Mouse (Mus musculus): Measurements from ENCODE around the gene Limch1. TPM values are rescaled to one million over a fixed set of nuclear protein-coding genes. Genes with fewer than 3 reads are reported as not detected.

Limch1 gene
- total RNA-seq, 4 experiments from 2014 or later, result 110 to 123 (median 118) TPM

DNA sequence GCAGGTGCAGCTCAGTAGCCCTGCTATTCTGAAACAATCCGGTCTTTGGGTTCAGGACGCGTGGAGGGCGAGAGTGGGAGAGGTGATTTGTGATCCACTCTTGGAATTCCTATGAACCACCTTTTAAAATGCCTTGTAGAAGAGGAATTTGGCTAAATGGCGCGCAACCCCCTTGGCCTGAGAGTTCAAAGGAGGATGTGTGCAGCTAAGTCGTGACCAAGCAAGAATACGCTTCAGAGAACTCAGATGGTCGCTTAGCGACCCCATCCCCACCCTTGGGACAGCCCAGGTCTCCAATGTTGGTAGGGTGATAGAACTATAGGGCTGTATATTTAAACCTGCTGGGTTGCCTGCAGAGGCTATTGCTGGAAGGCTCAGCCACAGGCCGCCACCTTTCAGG lies 1.1 kb downstream of the Limch1 start:
- DNase-seq (ENCODE audit: low spot score in 2 of 2), result no peak

DNA sequence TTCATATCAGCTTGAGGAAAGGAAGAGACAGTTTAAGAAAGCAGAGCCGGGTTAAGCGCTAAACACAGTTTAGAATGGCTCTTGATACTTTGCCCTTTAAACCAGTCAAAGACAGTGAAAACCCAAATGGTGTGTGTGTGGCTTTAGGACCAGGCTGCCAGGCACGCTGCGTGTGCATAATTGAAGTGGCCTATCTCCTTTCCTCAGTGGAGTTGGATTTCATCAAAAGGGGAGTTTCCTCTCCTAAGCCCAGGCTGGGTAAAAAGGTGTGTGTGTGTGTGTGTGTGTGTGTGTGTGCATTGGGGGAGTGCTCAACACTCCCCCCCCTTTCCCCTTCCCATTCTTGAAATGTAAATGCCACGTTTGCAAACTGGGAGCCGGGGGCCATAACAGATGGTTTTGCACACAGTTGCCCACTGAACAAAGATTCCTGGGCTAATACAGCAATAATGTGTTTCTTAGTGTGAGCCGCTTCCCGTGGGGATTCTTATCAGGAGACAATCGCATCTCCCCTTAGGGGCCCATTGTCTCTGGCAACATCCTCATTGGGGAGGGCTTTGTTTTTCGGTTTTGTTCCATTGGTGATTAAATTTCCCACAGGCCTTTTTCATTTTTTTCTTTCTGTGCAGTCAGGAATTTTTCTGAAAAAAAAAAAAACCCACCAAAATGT lies 2.3 kb downstream of the Limch1 start:
- DNase-seq (ENCODE audit: low spot score in 2 of 2), result no peak

- DNase-seq (ENCODE audit: low spot score in 2 of 2), result no peak
These were observed 3.0 kb downstream of the Limch1 start for GRCm38 (mm10) chr5:66748448-66749115.

- DNase-seq (ENCODE audit: low spot score in 2 of 2), result no peak
These were observed 5.0 kb downstream of the Limch1 start for GRCm38 (mm10) chr5:66750641-66751040.

DNA sequence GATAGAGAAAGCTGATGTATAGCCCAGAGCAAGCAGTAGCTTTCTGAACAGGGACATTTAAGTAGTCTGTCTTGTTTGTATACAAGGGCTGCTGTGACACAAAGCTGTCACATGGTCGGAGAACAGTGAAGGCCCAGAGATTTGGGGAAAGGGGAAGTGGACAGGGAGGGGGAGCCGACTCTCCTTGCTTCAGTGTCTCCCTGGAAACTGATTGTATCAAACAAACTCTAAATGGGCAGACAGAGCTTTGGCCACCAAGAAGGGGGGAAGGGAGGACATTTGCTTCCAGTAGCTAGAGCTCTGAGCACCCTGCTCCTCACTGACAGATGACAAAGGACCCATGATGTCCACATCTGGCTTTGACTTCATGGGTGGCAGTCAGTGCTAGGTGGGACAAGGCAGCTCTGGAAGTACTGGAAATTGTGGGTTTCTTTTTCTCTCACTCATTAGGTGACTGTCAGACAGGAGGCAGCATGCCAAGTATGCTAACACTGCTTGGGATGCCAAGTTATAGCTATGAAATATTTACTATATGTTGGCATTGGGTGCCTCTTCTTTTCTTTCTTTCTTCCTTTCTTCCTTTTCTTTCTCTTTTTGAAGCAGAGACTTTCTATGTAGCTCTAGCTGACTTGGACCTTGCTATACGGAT lies 5.8 kb downstream of the Limch1 start:
- peak in 1 of 2 experiments; percentile 71 for DNase-seq (ENCODE audit: low spot score in 2 of 2)

- DNase-seq (ENCODE audit: low spot score in 2 of 2), result no peak
These were observed 8.0 kb downstream of the Limch1 start for GRCm38 (mm10) chr5:66753620-66754019.

GRCm38 (mm10) chr5:66756821-66757705 lies 11.4 kb downstream of the Limch1 start:
- DNase-seq (ENCODE audit: low spot score in 2 of 2), result no peak

DNA sequence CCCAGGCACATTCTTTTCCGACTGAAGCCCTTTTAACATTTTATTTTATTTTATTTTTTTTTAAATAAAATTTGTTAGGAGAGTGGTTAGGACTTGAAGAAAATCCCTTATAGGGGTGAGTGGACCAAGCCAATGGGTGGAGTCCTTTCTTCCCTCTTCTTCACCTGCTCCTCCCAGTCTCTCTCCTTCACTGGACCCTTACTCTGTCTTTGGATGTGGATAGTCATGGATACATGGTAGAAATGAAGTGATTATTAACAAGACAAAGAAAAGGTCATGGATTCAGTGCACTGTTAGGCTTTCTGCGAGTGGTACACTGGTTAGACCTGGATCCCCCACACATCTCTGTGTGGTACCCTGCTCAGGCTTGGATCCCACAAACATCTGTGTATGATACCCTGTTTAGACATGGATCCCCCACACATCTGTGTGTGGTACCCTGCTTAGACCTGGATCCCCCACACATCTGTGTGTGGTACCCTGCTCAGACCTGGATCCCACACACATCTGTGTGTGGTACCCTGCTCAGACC lies 12.1 kb downstream of the Limch1 start:
- no peak for DNase-seq (ENCODE audit: low spot score in 2 of 2)

DNA sequence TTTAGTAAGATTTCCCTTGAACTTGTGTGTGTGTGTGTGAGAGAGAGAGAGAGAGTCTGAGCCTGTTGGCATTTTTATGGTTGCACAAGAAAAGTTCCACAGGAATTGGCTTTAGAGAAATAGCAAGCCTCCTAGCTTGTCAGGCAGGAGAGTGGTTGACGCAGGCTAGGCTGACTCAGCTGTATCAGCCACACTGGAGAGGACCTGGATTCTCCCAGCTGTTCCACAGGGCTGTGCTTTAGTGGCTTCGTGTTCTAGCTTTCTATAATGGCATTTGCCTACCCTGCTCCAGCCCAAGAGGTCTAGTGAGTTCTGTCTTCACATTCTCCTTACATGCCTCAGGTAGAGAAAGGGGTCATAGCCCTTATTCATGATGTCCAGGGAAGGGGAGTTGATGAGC lies 13.7 kb downstream of the Limch1 start:
- DNase-seq (ENCODE audit: low spot score in 2 of 2), result no peak

GRCm38 (mm10) chr5:66760747-66761146 lies 15.1 kb downstream of the Limch1 start:
- no peak for DNase-seq (ENCODE audit: low spot score in 2 of 2)

- no peak for DNase-seq (ENCODE audit: low spot score in 2 of 2)
These were observed 16.4 kb downstream of the Limch1 start for GRCm38 (mm10) chr5:66762006-66762405.

DNA sequence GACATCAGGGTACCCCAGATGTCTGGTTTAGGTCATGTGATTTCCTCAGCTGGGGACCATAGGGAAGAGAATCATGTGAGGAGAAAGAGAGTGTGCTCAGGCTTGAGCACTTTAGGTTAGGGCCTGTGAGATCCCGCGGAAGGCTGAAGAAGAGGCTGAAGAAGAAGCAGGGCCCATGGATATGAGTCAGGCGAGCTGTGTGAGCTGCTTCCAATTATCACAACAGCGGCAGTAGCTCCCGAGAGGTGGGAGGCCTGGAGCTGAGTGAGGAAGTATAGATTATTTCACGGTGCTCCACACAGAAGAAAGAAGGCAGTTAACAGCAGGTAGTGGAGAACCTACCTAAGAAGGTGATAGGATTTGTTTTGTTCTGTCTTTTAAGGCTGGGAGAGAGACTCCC lies 18.5 kb downstream of the Limch1 start:
- DNase-seq (ENCODE audit: low spot score in 2 of 2), result no peak

GRCm38 (mm10) chr5:66765911-66766310 lies 20.3 kb downstream of the Limch1 start:
- no peak for DNase-seq (ENCODE audit: low spot score in 2 of 2)

DNA sequence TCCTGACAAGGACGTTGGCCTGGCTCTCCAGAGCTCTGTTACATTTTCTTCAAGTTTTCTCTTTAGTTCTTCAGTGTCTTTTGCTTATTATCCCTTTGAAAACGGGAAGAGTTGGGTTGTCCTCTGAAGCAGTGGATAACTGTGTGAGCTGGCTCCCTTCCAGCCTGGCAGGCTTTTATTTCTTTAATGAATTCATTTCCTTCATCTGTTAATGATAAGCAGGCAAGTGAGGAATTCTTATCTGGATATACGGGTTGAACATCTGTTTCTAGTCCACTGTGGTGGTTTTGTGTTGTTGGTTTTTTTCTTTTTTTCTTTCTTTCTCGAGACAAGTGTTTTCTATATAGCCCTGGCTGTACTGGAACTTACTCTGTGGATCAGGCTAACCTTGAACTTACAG lies 22.4 kb downstream of the Limch1 start:
- DNase-seq (ENCODE audit: low spot score in 2 of 2), result no peak

DNA sequence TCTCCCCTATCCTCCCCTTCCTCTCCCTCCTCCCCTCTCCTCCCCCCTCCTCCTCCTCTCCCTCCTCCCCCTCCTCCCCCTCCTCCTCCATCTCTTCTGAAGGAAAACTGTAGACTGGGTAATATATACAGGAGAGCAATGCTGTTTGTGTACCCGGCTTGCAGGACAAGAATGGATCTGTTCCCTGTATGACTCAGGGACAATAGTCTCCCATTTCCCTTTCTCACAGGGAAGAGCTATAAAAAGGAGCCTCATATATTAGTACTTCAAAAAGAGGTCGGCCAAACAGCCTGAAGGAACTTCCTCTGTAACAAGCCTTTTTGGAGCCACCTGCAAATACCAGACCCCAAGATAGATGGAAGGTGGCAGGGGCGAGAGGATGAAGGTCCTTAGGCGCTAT lies 23.4 kb downstream of the Limch1 start:
- no peak for DNase-seq (ENCODE audit: low spot score in 2 of 2)

- no peak for DNase-seq (ENCODE audit: low spot score in 2 of 2)
These were observed 23.9 kb downstream of the Limch1 start for GRCm38 (mm10) chr5:66769558-66769957.

DNA sequence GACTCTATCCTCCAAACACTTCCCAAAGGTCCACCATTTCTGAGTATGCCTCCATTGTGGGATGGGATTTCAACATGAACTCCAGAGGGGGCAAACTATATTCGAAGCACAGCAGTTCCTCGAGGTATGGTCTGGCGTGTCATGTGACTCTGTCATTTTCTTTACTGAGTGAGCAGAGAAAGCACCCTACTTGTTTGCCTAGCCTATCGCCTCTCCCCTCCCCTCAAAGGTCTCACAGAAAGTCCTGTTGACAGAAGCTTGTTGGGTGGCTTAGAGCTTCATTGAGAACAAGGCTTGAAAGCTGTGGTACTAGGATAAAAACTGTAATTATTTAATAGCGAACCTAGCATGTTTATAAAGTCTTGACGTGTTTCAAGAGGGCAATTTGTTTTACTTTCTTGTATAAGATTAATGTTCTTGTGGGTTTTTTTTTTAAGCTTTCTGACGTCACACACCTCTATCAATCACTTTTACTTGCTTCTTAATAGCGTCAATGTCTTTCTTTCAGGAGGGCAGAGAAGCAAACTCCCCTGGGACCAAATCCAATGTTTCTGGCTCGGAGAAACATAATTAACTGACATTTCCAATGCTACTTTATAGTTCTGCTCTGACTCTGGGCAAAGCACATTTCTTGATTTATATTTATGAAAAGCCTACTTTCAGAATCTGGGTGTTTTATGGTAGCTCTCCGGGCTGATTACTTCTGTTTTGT lies 32.5 kb downstream of the Limch1 start:
- no peak for DNase-seq (ENCODE audit: low spot score in 2 of 2)

DNA sequence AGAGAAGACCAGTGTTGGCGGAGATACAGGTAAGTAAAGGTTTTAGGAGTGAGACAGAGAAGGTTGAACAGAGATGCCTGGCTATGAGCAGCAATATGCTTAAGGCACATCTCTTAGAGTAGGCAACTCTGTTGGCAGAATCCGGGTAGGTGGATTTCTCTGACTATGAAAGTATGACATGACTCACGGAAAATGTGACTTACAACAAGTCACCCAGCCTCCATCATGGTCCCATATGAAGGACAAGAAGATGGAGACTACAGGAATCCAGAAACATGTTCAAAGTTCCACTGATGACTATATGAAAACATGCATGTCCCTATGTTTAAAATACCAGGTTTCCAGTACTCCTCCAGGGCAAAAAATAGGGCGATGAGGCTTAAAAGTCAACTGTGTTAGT lies 34.7 kb downstream of the Limch1 start:
- DNase-seq (ENCODE audit: low spot score in 2 of 2), result no peak

DNA sequence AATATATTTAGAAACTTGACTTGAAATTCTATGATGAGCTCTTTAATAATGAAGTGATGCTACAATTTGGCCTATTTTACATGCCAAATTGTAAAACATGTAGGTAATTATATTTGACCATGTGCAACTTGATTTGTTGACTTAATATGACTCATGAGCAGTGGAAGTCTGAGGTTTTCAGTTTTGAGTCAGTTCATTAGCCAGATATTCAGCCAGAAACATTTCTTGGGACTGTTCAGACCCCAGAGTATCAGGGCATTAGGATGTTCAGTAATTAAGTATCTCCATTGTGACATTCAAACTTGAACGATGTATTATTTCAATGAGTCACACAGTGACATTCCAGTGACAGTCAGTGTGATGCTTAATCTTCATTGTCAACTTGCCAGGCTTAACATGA lies 35.9 kb downstream of the Limch1 start:
- no peak for DNase-seq (ENCODE audit: low spot score in 2 of 2)

- DNase-seq (ENCODE audit: low spot score in 2 of 2), result no peak
These were observed 37.2 kb downstream of the Limch1 start for GRCm38 (mm10) chr5:66782851-66783250.
